Mouse (Mus musculus) bone marrow, adult 2 months (tissue): ENCODE measurements around the gene Vps4a.

Source experiments
- CTCF ChIP-seq: fragments of 200-500 bp; IDR thresholded peaks from 2 replicates; pipeline ENCODE4 v1.5.1; 2011; ENCODE audit warnings: low read length, control low read depth; ENCODE audit not compliant: control insufficient read depth, insufficient read depth
- POLR2A ChIP-seq: fragments of 200-500 bp; IDR thresholded peaks from 2 replicates; pipeline ENCODE4 v1.6.1; 2011; ENCODE audit warnings: low read depth, mild to moderate bottlenecking, control low read depth, low read length, borderline replicate concordance; ENCODE audit not compliant: control insufficient read depth

- TF ChIP-seq CTCF (peak; percentile 98), POLR2A (no peak)
Observed at GRCm38 (mm10) chr8:107002532-107002931, 28.5 kb upstream of the Vps4a start.
